Mouse (Mus musculus): ENCODE measurements around the gene Cuedc1.

DNA sequence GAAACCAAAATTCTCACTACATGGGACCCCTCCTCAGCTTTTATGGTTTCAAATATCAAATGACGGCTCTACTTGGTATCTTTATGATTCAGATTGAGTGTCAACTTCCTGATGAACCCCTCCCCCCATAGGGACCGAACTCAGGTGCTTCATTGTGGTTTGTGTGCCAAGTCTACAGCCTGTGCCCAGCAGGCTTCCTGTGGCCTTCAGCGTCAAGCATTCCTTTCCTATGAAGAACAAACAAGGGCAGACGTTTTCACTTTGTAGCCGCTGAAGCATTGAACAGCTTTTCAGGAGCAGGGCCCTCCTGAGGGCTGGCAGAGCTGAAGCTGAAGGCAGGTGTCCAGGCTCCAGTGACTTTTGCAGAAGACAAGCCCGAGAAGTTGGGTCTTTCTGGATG, 115.9 kb downstream of the Cuedc1 start:
- no peak for TF ChIP-seq CTCF (IDR thresholded peaks at IDR 0.05; ENCODE audit: insufficient read depth, low read depth, low read length)
- TF ChIP-seq POLR2A (IDR thresholded peaks at IDR 0.05; ENCODE audit: insufficient read depth, low read depth, low read length) = no peak
